Comparison of ENCODE assay signal across 18 mouse cellular contexts in genomic region chr2:140037459-140037858, GRCm38 (mm10). TPM values are rescaled to one million over a fixed set of nuclear protein-coding genes. Genes with fewer than 3 reads are reported as not detected.
DNase-seq lines count a peak whose midpoint lies in the region; ATAC-seq lines count a peak whose summit lies in the region.
"Had no signal": no experiment of that assay in that cellular context is flagged by ENCODE, and none has a peak within 500 bp of the region (broad histone marks: within the 10 kb centered on the region; RNA-seq: fewer than 3 reads in every experiment).

No protein-coding gene starts in this region.

- H3K4me3 ChIP-seq in embryonic facial prominence, embryonic 14.5 days (ENCODE audit: low read depth, low read length) = no peak overlapping the region
- no peak overlapping the region for H3K4me3 ChIP-seq in embryonic facial prominence, embryonic 10.5 days
- H3K4me3 ChIP-seq: hindbrain, embryonic 13.5 days; limb, embryonic 15.5 days; liver, embryonic 15.5 days; midbrain, embryonic 12.5 days had no signal

- no peaks in the 10 kb centered on the region for H3K27me3 ChIP-seq in embryonic facial prominence, embryonic 14.5 days (replicated peaks; ENCODE audit: control insufficient read depth, insufficient read depth, low read length)
- H3K27me3 ChIP-seq in embryonic facial prominence, embryonic 10.5 days (replicated peaks; ENCODE audit: low read depth, poor library complexity, severe bottlenecking) = no peaks in the 10 kb centered on the region
- H3K27me3 ChIP-seq: hindbrain, embryonic 13.5 days; limb, embryonic 15.5 days; liver, embryonic 15.5 days; midbrain, embryonic 12.5 days had no signal

- ATAC-seq in embryonic facial prominence, embryonic 14.5 days (ENCODE audit: low read depth) = peak; percentile 33; the same call in 1 of the 2 replicates
- ATAC-seq in activated CD4-positive, CD25-positive, alpha-beta regulatory T cell, adult 4 months = peak; percentile 4
- no peak for ATAC-seq in megakaryocyte, adult 5-6 weeks (ENCODE audit: poor library complexity, severe bottlenecking)

- 0 out of 2 replicates have a peak, but pooled peaks cover 9% of the 10 kb centered on the region for H3K36me3 ChIP-seq in embryonic facial prominence, embryonic 14.5 days (ENCODE audit: control insufficient read depth, insufficient read depth, low read length)
- peaks cover 26% of the 10 kb centered on the region for H3K36me3 ChIP-seq in embryonic facial prominence, embryonic 10.5 days (replicated peaks)

- H3K4me2 ChIP-seq in embryonic facial prominence, embryonic 14.5 days (ENCODE audit: low read depth, low read length) = no peak overlapping the region
- H3K4me2 ChIP-seq: hindbrain, embryonic 13.5 days; limb, embryonic 15.5 days; liver, embryonic 15.5 days; midbrain, embryonic 12.5 days had no signal

- no peak for DNase-seq in embryonic facial prominence, embryonic 14.5 days (ENCODE audit: low spot score)
- no peak for DNase-seq in embryonic facial prominence, embryonic 10.5 days (ENCODE audit: low spot score)
- DNase-seq in thymus, adult 18-20 months = peak; percentile 19 to 51
- peak; percentile 43 to 59 for DNase-seq in thymus, postnatal 36 days
- no peak for DNase-seq in cerebellum, postnatal 36 days
- DNase-seq: adrenal gland, postnatal 25 days; cerebellum, adult 8-10 months; gastrocnemius, postnatal 36 days; heart, postnatal 36 days; kidney, postnatal 25 days; lung, postnatal 10 days; right cerebral cortex, postnatal 14 days had no signal

- WGBS in embryonic facial prominence, embryonic 14.5 days = 93% methylated on average over 2 of the region's 2 CpGs
- WGBS in embryonic facial prominence, embryonic 10.5 days = 90% methylated on average over 2 of the region's 2 CpGs

- no peak overlapping the region for H3K27ac ChIP-seq in embryonic facial prominence, embryonic 14.5 days (replicated peaks; ENCODE audit: low read depth, low read length)
- no peak overlapping the region for H3K27ac ChIP-seq in embryonic facial prominence, embryonic 10.5 days (replicated peaks)
- H3K27ac ChIP-seq: hindbrain, embryonic 13.5 days; limb, embryonic 15.5 days; liver, embryonic 15.5 days; midbrain, embryonic 12.5 days had no signal

- no peak overlapping the region for H3K9ac ChIP-seq in embryonic facial prominence, embryonic 14.5 days (ENCODE audit: low read depth, low read length)
- H3K9ac ChIP-seq: hindbrain, embryonic 13.5 days; limb, embryonic 15.5 days; liver, embryonic 15.5 days; midbrain, embryonic 12.5 days had no signal

- no peaks in the 10 kb centered on the region for H3K4me1 ChIP-seq in embryonic facial prominence, embryonic 14.5 days (ENCODE audit: control insufficient read depth, insufficient read depth, low read length)
- H3K4me1 ChIP-seq in embryonic facial prominence, embryonic 10.5 days = no peaks in the 10 kb centered on the region
- H3K4me1 ChIP-seq: hindbrain, embryonic 13.5 days; limb, embryonic 15.5 days; liver, embryonic 15.5 days; midbrain, embryonic 12.5 days had no signal

- no peaks in the 10 kb centered on the region for H3K9me3 ChIP-seq in embryonic facial prominence, embryonic 14.5 days (ENCODE audit: control insufficient read depth, low read length)
- no peaks in the 10 kb centered on the region for H3K9me3 ChIP-seq in embryonic facial prominence, embryonic 10.5 days
- H3K9me3 ChIP-seq: hindbrain, embryonic 13.5 days; limb, embryonic 15.5 days; liver, embryonic 15.5 days; midbrain, embryonic 12.5 days had no signal

RNA-seq across cellular contexts. Expression of gene Tasp1, which starts 29.1 kb away (rescaled TPM):
- 19.9 and 24.4 TPM in 2 replicates for polyA plus RNA-seq in embryonic facial prominence, embryonic 14.5 days (2014; fragmentation: Nextera tagmentation; extraction: Ambion mirVana)
- 18.5 and 20.7 TPM in 2 replicates for polyA plus RNA-seq in embryonic facial prominence, embryonic 10.5 days (2016; fragmentation: Nextera tagmentation; extraction: Ambion mirVana)
- polyA plus RNA-seq in activated CD4-positive, CD25-positive, alpha-beta regulatory T cell, adult 4 months (2017; shearing (Covaris generic)) = 100 to 1,000 TPM; 108 to 116 TPM
- total RNA-seq in megakaryocyte, adult 5-6 weeks (2015) = 6.6 TPM in 2 replicates
- total RNA-seq in megakaryocyte, adult 5-6 weeks (2017) = 7.5 and 7.6 TPM in 2 replicates

Comparison
In these comparisons a context has a peak if more than half of its experiments do, and no peak if none do; other contexts are left out.
1. DNase-seq: peak in thymus, adult 18-20 months (2 of 2) and thymus, postnatal 36 days (2 of 2); none in embryonic facial prominence, embryonic 14.5 days (single experiment), embryonic facial prominence, embryonic 10.5 days (single experiment) and cerebellum, postnatal 36 days (0 of 2).